ENCODE assay signal across 13 mouse cellular contexts in the genomic region with DNA sequence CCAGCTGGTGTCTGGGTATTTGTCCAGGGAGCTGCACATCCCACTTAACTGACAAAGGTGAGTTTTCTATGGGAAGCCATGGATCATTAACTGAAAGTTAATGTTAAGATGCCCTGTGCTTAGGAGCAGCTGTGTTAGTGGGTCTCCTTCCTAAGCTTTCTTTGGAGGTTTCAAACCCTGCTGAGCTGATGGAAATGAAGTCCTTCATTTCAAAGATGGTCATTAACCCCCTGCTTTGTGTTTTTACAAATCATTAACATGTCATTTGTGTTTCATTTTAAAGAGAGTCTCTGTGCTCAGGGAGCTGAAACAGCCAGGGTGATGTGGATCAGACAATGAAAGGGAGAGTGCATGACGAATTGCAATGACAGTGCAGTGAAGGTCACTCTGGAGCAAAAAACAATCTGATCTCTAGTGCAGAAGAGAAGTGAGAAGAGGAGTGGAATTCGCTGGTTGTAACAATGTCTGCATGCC.
A peak's percentile ranks its signal among the peaks of the same experiment; 100 is the strongest.
DNase-seq lines count a peak whose midpoint lies in the region; ATAC-seq lines count a peak whose summit lies in the region.
"Had no signal": no experiment of that assay in that cellular context is flagged by ENCODE, and none has a peak within 500 bp of the region (broad histone marks: within the 10 kb centered on the region; RNA-seq: fewer than 3 reads in every experiment).

No protein-coding gene starts in this region.

- H3K4me2 ChIP-seq in forebrain, embryonic 11.5 days (ENCODE audit: low read depth, low read length, severe bottlenecking), result no peak overlapping the region
- H3K4me2 ChIP-seq in forebrain, embryonic 16.5 days (ENCODE audit: low read length), result no peak overlapping the region
- H3K4me2 ChIP-seq in neural tube, embryonic 12.5 days (replicated peaks), result no peak overlapping the region
- no peak overlapping the region for H3K4me2 ChIP-seq in neural tube, embryonic 15.5 days
- no peak overlapping the region for H3K4me2 ChIP-seq in hindbrain, embryonic 14.5 days (replicated peaks)
- H3K4me2 ChIP-seq: embryonic facial prominence, embryonic 15.5 days; heart, embryonic 11.5 days; liver, embryonic 15.5 days had no signal

- no peak overlapping the region for H3K4me3 ChIP-seq in forebrain, embryonic 11.5 days (ENCODE audit: low read depth, low read length)
- H3K4me3 ChIP-seq in forebrain, embryonic 16.5 days (replicated peaks; ENCODE audit: low read length), result no peak overlapping the region
- no peak overlapping the region for H3K4me3 ChIP-seq in neural tube, embryonic 12.5 days
- H3K4me3 ChIP-seq in neural tube, embryonic 15.5 days (replicated peaks), result no peak overlapping the region
- no peak overlapping the region for H3K4me3 ChIP-seq in hindbrain, embryonic 14.5 days (replicated peaks; ENCODE audit: low read length)
- H3K4me3 ChIP-seq: embryonic facial prominence, embryonic 15.5 days; liver, embryonic 15.5 days had no signal

- H3K9me3 ChIP-seq in forebrain, embryonic 11.5 days (ENCODE audit: control insufficient read depth, low read length), result no peaks in the 10 kb centered on the region
- H3K9me3 ChIP-seq in forebrain, embryonic 16.5 days (ENCODE audit: control insufficient read depth, low read length), result no peaks in the 10 kb centered on the region
- no peaks in the 10 kb centered on the region for H3K9me3 ChIP-seq in neural tube, embryonic 12.5 days
- no peaks in the 10 kb centered on the region for H3K9me3 ChIP-seq in neural tube, embryonic 15.5 days (replicated peaks)
- H3K9me3 ChIP-seq in hindbrain, embryonic 14.5 days (ENCODE audit: control insufficient read depth, low read length), result no peaks in the 10 kb centered on the region
- H3K9me3 ChIP-seq: embryonic facial prominence, embryonic 15.5 days; liver, embryonic 15.5 days had no signal

- peaks cover 3% of the 10 kb centered on the region; the same call in 1 of the 2 replicates for H3K4me1 ChIP-seq in forebrain, embryonic 11.5 days (replicated peaks; ENCODE audit: control insufficient read depth, insufficient read depth, low read length)
- peaks cover 5% of the 10 kb centered on the region; the same call in 1 of the 2 replicates for H3K4me1 ChIP-seq in forebrain, embryonic 16.5 days (replicated peaks; ENCODE audit: control insufficient read depth, insufficient read depth, low read length)
- H3K4me1 ChIP-seq in neural tube, embryonic 12.5 days, result 0 out of 2 replicates have a peak, but pooled peaks cover 8% of the 10 kb centered on the region
- H3K4me1 ChIP-seq in neural tube, embryonic 15.5 days, result no peaks in the 10 kb centered on the region
- no peaks in the 10 kb centered on the region for H3K4me1 ChIP-seq in hindbrain, embryonic 14.5 days (replicated peaks; ENCODE audit: control insufficient read depth, insufficient read depth, low read length)
- H3K4me1 ChIP-seq: embryonic facial prominence, embryonic 15.5 days; liver, embryonic 15.5 days had no signal

- no peaks in the 10 kb centered on the region for H3K36me3 ChIP-seq in forebrain, embryonic 11.5 days (ENCODE audit: control insufficient read depth, insufficient read depth, low read length)
- H3K36me3 ChIP-seq in forebrain, embryonic 16.5 days (ENCODE audit: control insufficient read depth, insufficient read depth), result no peaks in the 10 kb centered on the region
- H3K36me3 ChIP-seq in neural tube, embryonic 12.5 days, result no peaks in the 10 kb centered on the region
- no peaks in the 10 kb centered on the region for H3K36me3 ChIP-seq in neural tube, embryonic 15.5 days
- no peaks in the 10 kb centered on the region for H3K36me3 ChIP-seq in hindbrain, embryonic 14.5 days (replicated peaks; ENCODE audit: control insufficient read depth, insufficient read depth)
- H3K36me3 ChIP-seq: embryonic facial prominence, embryonic 15.5 days; liver, embryonic 15.5 days had no signal

- intact Hi-C loops in gastrocnemius, postnatal 36 days (cut with DNase I), result no loop called here

- H3K9ac ChIP-seq in forebrain, embryonic 11.5 days (ENCODE audit: low read length), result no peak overlapping the region
- H3K9ac ChIP-seq in forebrain, embryonic 16.5 days (replicated peaks; ENCODE audit: low read depth, low read length), result no peak overlapping the region
- H3K9ac ChIP-seq in neural tube, embryonic 12.5 days, result no peak overlapping the region
- no peak overlapping the region for H3K9ac ChIP-seq in neural tube, embryonic 15.5 days (replicated peaks)
- H3K9ac ChIP-seq in hindbrain, embryonic 14.5 days, result no peak overlapping the region
- H3K9ac ChIP-seq: embryonic facial prominence, embryonic 15.5 days; liver, embryonic 15.5 days had no signal

- 11% methylated on average over 2 of the region's 2 CpGs for WGBS in forebrain, embryonic 11.5 days
- WGBS in forebrain, embryonic 16.5 days, result 3% methylated on average over 2 of the region's 2 CpGs
- 6% methylated on average over 2 of the region's 2 CpGs for WGBS in neural tube, embryonic 12.5 days
- WGBS in neural tube, embryonic 15.5 days, result 6% methylated on average over 2 of the region's 2 CpGs
- 9% methylated on average over 2 of the region's 2 CpGs for WGBS in hindbrain, embryonic 14.5 days

- no peak for DNase-seq in forebrain, embryonic 11.5 days (ENCODE audit: low spot score)
- no peak for DNase-seq in hindbrain, embryonic 14.5 days (ENCODE audit: low spot score)
- no peak for DNase-seq in thymus, adult 18-20 months
- DNase-seq in cerebellum, adult 9-10 months, result no peak
- DNase-seq in gastrocnemius, postnatal 36 days, result no peak
- DNase-seq: right cerebral cortex, postnatal 14 days; thymus, postnatal 36 days had no signal

- no peak overlapping the region for H3K27ac ChIP-seq in forebrain, embryonic 11.5 days (ENCODE audit: low read depth, low read length)
- no peak overlapping the region for H3K27ac ChIP-seq in forebrain, embryonic 16.5 days (ENCODE audit: low read length)
- 0 out of 2 replicates have a peak overlapping the region, but pooled peaks have one; percentile 1 for H3K27ac ChIP-seq in neural tube, embryonic 12.5 days
- H3K27ac ChIP-seq in neural tube, embryonic 15.5 days (replicated peaks), result no peak overlapping the region
- 0 out of 2 replicates have a peak overlapping the region, but pooled peaks have one; percentile 27 for H3K27ac ChIP-seq in hindbrain, embryonic 14.5 days
- H3K27ac ChIP-seq: embryonic facial prominence, embryonic 15.5 days; liver, embryonic 15.5 days had no signal

- 0 out of 2 replicates have a peak, but pooled peaks have one; percentile 7 for ATAC-seq in forebrain, embryonic 11.5 days (replicated peaks; ENCODE audit: low FRiP score)
- no peak for ATAC-seq in forebrain, embryonic 16.5 days
- ATAC-seq in neural tube, embryonic 12.5 days (ENCODE audit: low FRiP score, low read depth), result peak; percentile 79
- ATAC-seq in neural tube, embryonic 15.5 days (ENCODE audit: low FRiP score), result no peak
- peak; percentile 71; the same call in 1 of the 2 replicates for ATAC-seq in hindbrain, embryonic 14.5 days (ENCODE audit: low FRiP score)

- H3K27me3 ChIP-seq in forebrain, embryonic 11.5 days (ENCODE audit: control insufficient read depth, insufficient read depth, low read length), result no peaks in the 10 kb centered on the region
- no peaks in the 10 kb centered on the region for H3K27me3 ChIP-seq in forebrain, embryonic 16.5 days (replicated peaks; ENCODE audit: control insufficient read depth, insufficient read depth, low read length)
- H3K27me3 ChIP-seq in neural tube, embryonic 12.5 days (replicated peaks), result no peaks in the 10 kb centered on the region
- H3K27me3 ChIP-seq in neural tube, embryonic 15.5 days (replicated peaks), result no peaks in the 10 kb centered on the region
- no peaks in the 10 kb centered on the region for H3K27me3 ChIP-seq in hindbrain, embryonic 14.5 days (ENCODE audit: control insufficient read depth, insufficient read depth, low read length)
- H3K27me3 ChIP-seq: embryonic facial prominence, embryonic 15.5 days; liver, embryonic 15.5 days had no signal

Comparison
In these comparisons a context has a peak if more than half of its experiments do, and no peak if none do; other contexts are left out.
1. ATAC-seq: peak in forebrain, embryonic 11.5 days (single experiment), neural tube, embryonic 12.5 days (single experiment) and hindbrain, embryonic 14.5 days (single experiment); none in forebrain, embryonic 16.5 days (single experiment) and neural tube, embryonic 15.5 days (single experiment).
2. H3K27ac ChIP-seq: peak in neural tube, embryonic 12.5 days (single experiment) and hindbrain, embryonic 14.5 days (single experiment); none in forebrain, embryonic 11.5 days (single experiment), forebrain, embryonic 16.5 days (single experiment) and neural tube, embryonic 15.5 days (single experiment).